Mouse (Mus musculus): ENCODE measurements around the gene Polr2l. TPM values are rescaled to one million over a fixed set of nuclear protein-coding genes. Genes with fewer than 3 reads are reported as not detected.

Gene Polr2l
- polyA plus RNA-seq, 1 experiment from 2014 or later = 73.3 TPM

GRCm38 (mm10) chr7:141482531-141483024, 7.6 kb upstream of the Polr2l start:
- peak; percentile 43 for DNase-seq (ENCODE audit: low spot score)
- Histone ChIP-seq H3K9me3 (ENCODE audit: control insufficient read depth, low read length) (no peaks in the 10 kb centered on the region), H3K4me1 (ENCODE audit: control insufficient read depth, insufficient read depth, low read length) (0 out of 2 replicates have a peak, but pooled peaks cover 3% of the 10 kb centered on the region), H3K36me3 (ENCODE audit: control insufficient read depth, insufficient read depth, low read length) (no peaks in the 10 kb centered on the region), H3K4me2 (ENCODE audit: low read depth, severe bottlenecking) (peak overlapping the region; percentile 98), H3K4me3 (ENCODE audit: low read depth, low read length) (peak overlapping the region; percentile 52), H3K27ac (replicated peaks; ENCODE audit: low read depth, low read length) (no peak overlapping the region), H3K27me3 (ENCODE audit: control insufficient read depth, insufficient read depth, low read length) (peaks cover 10% of the 10 kb centered on the region), H3K9ac (ENCODE audit: low read length) (no peak overlapping the region)
- 11% methylated on average over 11 of the region's 11 CpGs for WGBS
- ATAC-seq (ENCODE audit: insufficient number of reproducible peaks, low FRiP score, low TSS enrichment, low read depth) = no peak

- peak overlapping the region; percentile 41 for H3K9ac ChIP-seq (ENCODE audit: low read length)
- no peaks in the 10 kb centered on the region for H3K36me3 ChIP-seq (ENCODE audit: control insufficient read depth, insufficient read depth, low read length)
- DNase-seq (ENCODE audit: low spot score) = peak; percentile 67
- H3K27me3 ChIP-seq (ENCODE audit: control insufficient read depth, insufficient read depth, low read length) = peaks cover 10% of the 10 kb centered on the region
- peak overlapping the region; percentile 98 for H3K4me2 ChIP-seq (ENCODE audit: low read depth, severe bottlenecking)
- H3K9me3 ChIP-seq (ENCODE audit: control insufficient read depth, low read length) = no peaks in the 10 kb centered on the region
- H3K4me3 ChIP-seq (ENCODE audit: low read depth, low read length) = peak overlapping the region; percentile 52
- peaks cover 7% of the 10 kb centered on the region; the same call in 1 of the 2 replicates for H3K4me1 ChIP-seq (ENCODE audit: control insufficient read depth, insufficient read depth, low read length)
- peak; percentile 33; the same call in 1 of the 2 replicates for ATAC-seq (ENCODE audit: insufficient number of reproducible peaks, low FRiP score, low TSS enrichment, low read depth)
- H3K27ac ChIP-seq (replicated peaks; ENCODE audit: low read depth, low read length) = no peak overlapping the region
- under 1% methylated on average over 79 of the region's 81 CpGs for WGBS
Observed at GRCm38 (mm10) chr7:141481498-141482401, 6.8 kb upstream of the Polr2l start.

- Histone ChIP-seq H3K27ac (replicated peaks; ENCODE audit: low read depth, low read length) (no peak overlapping the region), H3K36me3 (ENCODE audit: control insufficient read depth, insufficient read depth, low read length) (no peaks in the 10 kb centered on the region), H3K9me3 (ENCODE audit: control insufficient read depth, low read length) (no peaks in the 10 kb centered on the region), H3K4me2 (ENCODE audit: low read depth, severe bottlenecking) (peak overlapping the region; percentile 7; the same call in 1 of the 2 replicates), H3K4me3 (ENCODE audit: low read depth, low read length) (no peak overlapping the region), H3K9ac (ENCODE audit: low read length) (no peak overlapping the region), H3K27me3 (ENCODE audit: control insufficient read depth, insufficient read depth, low read length) (peaks cover 10% of the 10 kb centered on the region), H3K4me1 (ENCODE audit: control insufficient read depth, insufficient read depth, low read length) (peaks cover 11% of the 10 kb centered on the region)
- DNase-seq (ENCODE audit: low spot score) (peak; percentile 71), ATAC-seq (ENCODE audit: insufficient number of reproducible peaks, low FRiP score, low TSS enrichment, low read depth) (no peak)
- 8% methylated on average over 10 of the region's 10 CpGs for WGBS
Observed at GRCm38 (mm10) chr7:141480842-141481497, 6.0 kb upstream of the Polr2l start.

GRCm38 (mm10) chr7:141478270-141478748, 3.4 kb upstream of the Polr2l start:
- DNase-seq (ENCODE audit: low spot score) = no peak
- Histone ChIP-seq H3K9me3 (ENCODE audit: control insufficient read depth, low read length) (no peaks in the 10 kb centered on the region), H3K36me3 (ENCODE audit: control insufficient read depth, insufficient read depth, low read length) (no peaks in the 10 kb centered on the region), H3K27ac (replicated peaks; ENCODE audit: low read depth, low read length) (no peak overlapping the region), H3K4me1 (ENCODE audit: control insufficient read depth, insufficient read depth, low read length) (peaks cover 22% of the 10 kb centered on the region), H3K4me2 (ENCODE audit: low read depth, severe bottlenecking) (no peak overlapping the region; the same call in 1 of the 2 replicates), H3K27me3 (ENCODE audit: control insufficient read depth, insufficient read depth, low read length) (peaks cover 9% of the 10 kb centered on the region), H3K9ac (ENCODE audit: low read length) (no peak overlapping the region; the same call in 1 of the 2 replicates), H3K4me3 (ENCODE audit: low read depth, low read length) (no peak overlapping the region)
- no peak for ATAC-seq (ENCODE audit: insufficient number of reproducible peaks, low FRiP score, low TSS enrichment, low read depth)
- WGBS = 83% methylated on average over 5 of the region's 5 CpGs

GRCm38 (mm10) chr7:141477578-141478269, 2.8 kb upstream of the Polr2l start:
- Histone ChIP-seq H3K36me3 (ENCODE audit: control insufficient read depth, insufficient read depth, low read length) (peaks cover 2% of the 10 kb centered on the region), H3K4me2 (ENCODE audit: low read depth, severe bottlenecking) (no peak overlapping the region; the same call in 1 of the 2 replicates), H3K27me3 (ENCODE audit: control insufficient read depth, insufficient read depth, low read length) (peaks cover 3% of the 10 kb centered on the region), H3K9me3 (ENCODE audit: control insufficient read depth, low read length) (no peaks in the 10 kb centered on the region), H3K4me1 (ENCODE audit: control insufficient read depth, insufficient read depth, low read length) (peaks cover 22% of the 10 kb centered on the region), H3K27ac (replicated peaks; ENCODE audit: low read depth, low read length) (no peak overlapping the region), H3K9ac (ENCODE audit: low read length) (no peak overlapping the region; the same call in 1 of the 2 replicates), H3K4me3 (ENCODE audit: low read depth, low read length) (no peak overlapping the region)
- ATAC-seq (ENCODE audit: insufficient number of reproducible peaks, low FRiP score, low TSS enrichment, low read depth) (no peak), DNase-seq (ENCODE audit: low spot score) (no peak)
- WGBS = 63% methylated on average over 4 of the region's 4 CpGs

DNA sequence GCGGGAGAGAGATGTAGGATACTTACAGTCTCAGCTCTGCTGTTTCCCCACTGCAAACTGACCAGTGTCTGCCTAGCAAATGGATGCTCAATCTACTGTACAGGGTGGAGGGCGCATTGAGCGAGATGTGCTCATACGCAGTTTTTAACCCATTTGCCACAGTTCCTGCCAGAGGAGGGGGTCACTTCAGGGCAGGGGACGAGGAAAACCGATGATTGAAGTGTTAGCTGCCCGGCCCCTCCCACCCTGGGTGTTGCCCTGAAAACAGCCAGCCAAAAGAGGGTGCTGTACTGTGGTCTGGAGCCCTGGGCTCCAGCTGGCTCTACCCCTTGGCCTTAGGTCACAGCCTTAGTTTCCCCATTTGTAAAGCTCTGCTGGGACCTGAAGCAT, 2.0 kb upstream of the Polr2l start:
- peak overlapping the region; percentile 80; the same call in 1 of the 2 replicates for H3K4me3 ChIP-seq (ENCODE audit: low read depth, low read length)
- peaks cover 18% of the 10 kb centered on the region for H3K4me1 ChIP-seq (ENCODE audit: control insufficient read depth, insufficient read depth, low read length)
- 0 out of 2 replicates have a peak, but pooled peaks have one; percentile 4 for ATAC-seq (ENCODE audit: insufficient number of reproducible peaks, low FRiP score, low TSS enrichment, low read depth)
- DNase-seq (ENCODE audit: low spot score) = no peak
- no peak overlapping the region for H3K9ac ChIP-seq (ENCODE audit: low read length)
- WGBS = 18% methylated on average over 7 of the region's 7 CpGs
- no peaks in the 10 kb centered on the region for H3K27me3 ChIP-seq (ENCODE audit: control insufficient read depth, insufficient read depth, low read length)
- H3K9me3 ChIP-seq (ENCODE audit: control insufficient read depth, low read length) = no peaks in the 10 kb centered on the region
- H3K36me3 ChIP-seq (ENCODE audit: control insufficient read depth, insufficient read depth, low read length) = peaks cover 8% of the 10 kb centered on the region
- H3K4me2 ChIP-seq (ENCODE audit: low read depth, severe bottlenecking) = peak overlapping the region; percentile 90
- H3K27ac ChIP-seq (replicated peaks; ENCODE audit: low read depth, low read length) = no peak overlapping the region

DNA sequence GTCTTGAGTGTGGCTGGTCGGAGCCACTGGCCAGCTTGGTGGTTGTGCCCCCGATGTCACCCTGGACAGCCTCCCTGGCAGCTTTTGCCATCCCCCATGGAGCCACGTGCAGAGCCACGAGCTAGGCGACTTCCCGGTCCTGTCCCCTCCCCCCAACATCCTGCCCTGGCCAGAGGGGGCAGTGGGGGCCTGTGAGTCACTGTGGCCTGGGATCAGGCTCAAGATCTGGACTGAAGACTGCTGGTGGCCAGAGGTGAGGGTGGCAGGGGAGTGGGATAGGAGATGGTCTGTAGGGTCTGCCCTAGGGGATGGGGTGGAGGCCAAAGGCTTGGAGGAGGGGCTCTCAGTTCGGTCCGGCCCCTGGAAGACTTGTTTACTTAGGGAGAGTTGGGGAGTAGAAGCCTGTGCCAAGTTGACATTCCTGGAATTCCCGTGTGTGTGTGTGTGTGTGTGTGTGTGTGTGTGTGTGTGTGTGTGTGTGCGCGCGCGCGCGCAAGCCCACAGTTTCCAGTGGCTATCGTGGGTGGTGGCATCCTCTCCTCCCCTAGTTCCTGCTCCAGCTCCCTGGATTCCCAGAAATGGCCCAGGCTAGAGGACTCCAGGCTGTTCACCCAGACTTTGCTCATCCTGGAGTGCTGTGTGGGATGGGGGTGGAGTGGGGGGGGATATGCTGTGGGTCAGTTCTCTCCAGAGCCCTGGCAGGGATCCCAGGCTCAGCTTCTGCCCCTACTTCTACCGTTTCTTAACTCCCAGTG, 1.5 kb upstream of the Polr2l start:
- H3K4me2 ChIP-seq (ENCODE audit: low read depth, severe bottlenecking) = peak overlapping the region; percentile 90
- H3K9me3 ChIP-seq (ENCODE audit: control insufficient read depth, low read length) = no peaks in the 10 kb centered on the region
- H3K27me3 ChIP-seq (ENCODE audit: control insufficient read depth, insufficient read depth, low read length) = no peaks in the 10 kb centered on the region
- 0% methylated on average over 11 of the region's 17 CpGs for WGBS
- no peak overlapping the region; the same call in 1 of the 2 replicates for H3K27ac ChIP-seq (replicated peaks; ENCODE audit: low read depth, low read length)
- ATAC-seq (ENCODE audit: insufficient number of reproducible peaks, low FRiP score, low TSS enrichment, low read depth) = peak; percentile 42
- peaks cover 10% of the 10 kb centered on the region for H3K36me3 ChIP-seq (ENCODE audit: control insufficient read depth, insufficient read depth, low read length)
- H3K9ac ChIP-seq (ENCODE audit: low read length) = peak overlapping the region; percentile 92
- peak overlapping the region; percentile 80 for H3K4me3 ChIP-seq (ENCODE audit: low read depth, low read length)
- peaks cover 18% of the 10 kb centered on the region for H3K4me1 ChIP-seq (ENCODE audit: control insufficient read depth, insufficient read depth, low read length)
- DNase-seq (ENCODE audit: low spot score) = peak; percentile 75

Measured in limb, embryonic 11.5 days (tissue).